Mouse (Mus musculus): ENCODE results near the gene Susd2.
A peak's percentile ranks its signal among the peaks of the same experiment; 100 is the strongest.

Susd2 gene

GRCm38 (mm10) chr10:75625920-75626319 is 17.9 kb downstream of the Susd2 start:
- no peak for DNase-seq (ENCODE audit: low read depth, low spot score)

GRCm38 (mm10) chr10:75620818-75621217 is 23.0 kb downstream of the Susd2 start:
- DNase-seq (ENCODE audit: low read depth, low spot score) = no peak

GRCm38 (mm10) chr10:75616044-75616443 is 27.8 kb downstream of the Susd2 start:
- DNase-seq (ENCODE audit: low read depth, low spot score) = no peak

GRCm38 (mm10) chr10:75610486-75610885 is 33.3 kb downstream of the Susd2 start:
- DNase-seq (ENCODE audit: low read depth, low spot score) = no peak

GRCm38 (mm10) chr10:75608975-75609374 is 34.8 kb downstream of the Susd2 start:
- DNase-seq (ENCODE audit: low read depth, low spot score) = no peak

GRCm38 (mm10) chr10:75607253-75607652 is 36.6 kb downstream of the Susd2 start:
- DNase-seq (ENCODE audit: low read depth, low spot score) = no peak

- no peak for DNase-seq (ENCODE audit: low read depth, low spot score)
Observed at GRCm38 (mm10) chr10:75605162-75605846, 38.5 kb downstream of the Susd2 start.

- no peak for DNase-seq (ENCODE audit: low read depth, low spot score)
Observed at GRCm38 (mm10) chr10:75600189-75600730, 43.5 kb downstream of the Susd2 start.

- no peak for DNase-seq (ENCODE audit: low read depth, low spot score)
Observed at GRCm38 (mm10) chr10:75595981-75596380, 47.8 kb downstream of the Susd2 start.

- no peak for DNase-seq (ENCODE audit: low read depth, low spot score)
Observed at GRCm38 (mm10) chr10:75592585-75592984, 51.2 kb downstream of the Susd2 start.

- DNase-seq (ENCODE audit: low read depth, low spot score) = no peak
Observed at GRCm38 (mm10) chr10:75591211-75591894, 52.5 kb downstream of the Susd2 start.

- DNase-seq (ENCODE audit: low read depth, low spot score) = no peak
Observed at GRCm38 (mm10) chr10:75589651-75590050, 54.2 kb downstream of the Susd2 start.

- peak; percentile 40 for DNase-seq (ENCODE audit: low read depth, low spot score)
Observed at GRCm38 (mm10) chr10:75589129-75589528, 54.7 kb downstream of the Susd2 start, which contains the start of gene Ggt5. TSS of gene Ggt5 (plus strand) at chr10:75589340.

- DNase-seq (ENCODE audit: low read depth, low spot score) = no peak
Observed at GRCm38 (mm10) chr10:75588336-75588735, 55.5 kb downstream of the Susd2 start.

GRCm38 (mm10) chr10:75587781-75588180 is 56.0 kb downstream of the Susd2 start:
- DNase-seq (ENCODE audit: low read depth, low spot score) = no peak

Measured in forelimb bud, embryonic 11.5 days (tissue).